Mouse (Mus musculus) liver, embryonic 15.5 days (tissue): ENCODE results near the gene Parp11. TPM values are rescaled to one million over a fixed set of nuclear protein-coding genes. Genes with fewer than 3 reads are reported as not detected.

Source experiments
- ATAC-seq: fragments of 200-750 bp; cut with Nextera tagmentation; 2 replicates; pipeline ENCODE4 v1.8.0; 2017; ENCODE audit warnings: moderate number of reproducible peaks, mild to moderate bottlenecking, moderate library complexity; ENCODE audit not compliant: insufficient read depth
- H3K27ac ChIP-seq: fragments of 300-500 bp; sonication (generic); replicated peaks from 2 replicates; pipeline ENCODE4 v1.5.1; 2015; ENCODE audit warnings: mild to moderate bottlenecking, inconsistent platforms
- H3K27me3 ChIP-seq: fragments of 300-500 bp; sonication (generic); 2 replicates; pipeline ENCODE4 v1.6.1; 2015; ENCODE audit warnings: mild to moderate bottlenecking, inconsistent platforms
- H3K36me3 ChIP-seq: fragments of 300-500 bp; sonication (generic); replicated peaks from 2 replicates; pipeline ENCODE4 v1.6.1; 2015; ENCODE audit warnings: moderate library complexity, mild to moderate bottlenecking, inconsistent platforms
- H3K4me1 ChIP-seq: fragments of 300-500 bp; sonication (generic); replicated peaks from 2 replicates; pipeline ENCODE4 v1.6.1; 2015; ENCODE audit warnings: inconsistent platforms
- H3K4me2 ChIP-seq: fragments of 300-500 bp; sonication (generic); 2 replicates; pipeline ENCODE4 v1.6.1; 2015; ENCODE audit warnings: moderate library complexity, mild to moderate bottlenecking, inconsistent platforms
- H3K4me3 ChIP-seq: fragments of 300-500 bp; sonication (generic); replicated peaks from 2 replicates; pipeline ENCODE4 v1.5.1; 2015; ENCODE audit warnings: mild to moderate bottlenecking, inconsistent platforms
- H3K9ac ChIP-seq: fragments of 300-500 bp; sonication (generic); 2 replicates; pipeline ENCODE4 v1.6.1; 2015; ENCODE audit warnings: moderate library complexity, mild to moderate bottlenecking, inconsistent platforms
- H3K9me3 ChIP-seq: fragments of 300-500 bp; sonication (generic); replicated peaks from 2 replicates; pipeline ENCODE4 v1.6.1; 2016; ENCODE audit warnings: inconsistent platforms
- WGBS: fragments of 180-500 bp; shearing (Covaris S2); methylation state at CpG from one replicate; pipeline ENCODE4 v1.1.7; 2015; ENCODE audit warnings: mixed read lengths; ENCODE audit not compliant: insufficient replicate concordance; 5-methylcytosine and 5-hydroxymethylcytosine counted together
- polyA plus RNA-seq: library from polyadenylated mRNA; unstranded; fragments of >200 nt; fragmentation: Nextera tagmentation; extraction: Ambion mirVana; gene quantifications from 2 replicates; pipeline ENCODE4 v1.2.1, GENCODE M21; 2015

The Parp11 gene
- 5.2 and 6.2 TPM in 2 replicates for polyA plus RNA-seq

DNA sequence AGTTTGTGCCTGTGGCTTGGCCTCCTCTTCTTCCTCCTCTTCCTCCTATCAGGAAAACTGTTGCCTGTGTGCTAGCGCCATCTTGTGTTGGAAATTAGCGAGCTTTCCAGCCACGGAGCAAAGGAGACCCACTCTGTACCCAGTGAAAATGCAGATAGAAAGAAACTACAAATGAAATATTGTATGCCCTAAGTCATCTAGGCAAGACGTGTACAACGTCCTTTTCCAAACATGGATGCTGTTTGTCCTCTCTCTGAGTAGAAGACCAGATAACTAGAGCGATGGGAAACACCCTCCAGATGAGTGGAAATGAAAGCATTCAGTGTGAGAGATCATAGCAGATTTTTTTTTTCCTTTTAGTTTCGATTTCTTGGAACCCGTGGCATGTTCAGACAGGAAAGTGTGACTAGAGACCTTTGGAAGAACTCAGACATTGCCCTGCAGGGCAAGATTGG is at the start of gene Parp11:
Gene Parp11 (plus strand): TSS at position 405 of the 455 bp plus-strand sequence.
- Histone ChIP-seq H3K36me3 (no peaks in the 10 kb centered on the region), H3K27me3 (peaks cover 24% of the 10 kb centered on the region), H3K27ac (0 out of 2 replicates have a peak within 1 kb of the TSS, but pooled peaks have one; percentile 8), H3K9me3 (no peaks in the 10 kb centered on the region), H3K4me2 (peak within 1 kb of the TSS; percentile 35), H3K4me1 (peaks cover 35% of the 10 kb centered on the region), H3K9ac (no peak within 1 kb of the TSS), H3K4me3 (no peak within 1 kb of the TSS)
- ATAC-seq, result no peak
- WGBS, result 8% methylated on average over 8 of the region's 8 CpGs

DNA sequence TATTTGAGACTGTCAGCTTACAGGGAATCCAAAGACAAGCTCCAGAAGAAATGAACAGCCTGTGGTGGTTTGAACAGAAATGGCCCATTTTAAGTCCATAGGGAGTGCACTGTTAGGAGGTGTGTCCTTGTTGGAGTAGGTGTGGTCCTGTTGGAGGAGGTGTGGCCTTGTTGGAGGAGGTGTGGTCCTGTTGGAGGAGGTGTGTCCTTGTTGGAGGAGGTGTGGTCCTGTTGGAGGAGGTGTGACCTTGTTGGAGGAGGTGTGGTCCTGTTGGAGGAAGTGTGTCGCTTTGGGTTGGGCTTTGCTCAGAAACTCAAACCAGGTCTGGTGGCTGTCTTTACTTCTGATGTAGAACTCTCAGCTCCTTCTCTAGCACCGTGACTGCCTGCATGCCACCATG is 48.6 kb upstream of the Parp11 start:
- 20% methylated on average over 2 of the region's 2 CpGs for WGBS
- no peak overlapping the region for H3K4me2 ChIP-seq
- H3K9me3 ChIP-seq, result no peaks in the 10 kb centered on the region
- H3K27ac ChIP-seq, result no peak overlapping the region
- no peaks in the 10 kb centered on the region for H3K36me3 ChIP-seq
- H3K9ac ChIP-seq, result no peak overlapping the region
- H3K4me1 ChIP-seq, result peaks cover 24% of the 10 kb centered on the region
- no peaks in the 10 kb centered on the region for H3K27me3 ChIP-seq
- ATAC-seq, result peak; percentile 83
- no peak overlapping the region for H3K4me3 ChIP-seq

DNA sequence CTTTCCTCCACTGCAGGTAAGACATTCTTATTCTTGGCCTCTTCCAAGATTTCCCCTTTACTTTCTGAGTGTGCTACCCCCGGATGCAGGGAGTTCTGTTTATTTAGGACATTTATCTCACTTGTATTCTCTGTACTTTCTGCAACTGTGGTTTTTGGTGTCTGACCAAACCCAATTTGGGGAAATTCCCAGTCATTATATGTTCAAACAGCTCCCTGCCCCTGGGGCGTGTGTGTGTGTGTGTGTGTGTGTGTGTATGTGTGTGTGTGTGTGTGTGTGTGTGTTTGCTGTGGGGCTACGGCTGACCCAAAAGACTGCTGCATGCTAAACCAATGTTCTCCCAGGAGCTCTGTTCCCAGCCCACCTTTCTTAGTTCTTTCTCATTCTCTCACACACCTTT is 45.2 kb upstream of the Parp11 start:
- no peaks in the 10 kb centered on the region for H3K36me3 ChIP-seq
- no peak for ATAC-seq
- WGBS, result 40% methylated on average over 3 of the region's 3 CpGs
- H3K9me3 ChIP-seq, result no peaks in the 10 kb centered on the region
- H3K4me1 ChIP-seq, result peaks cover 11% of the 10 kb centered on the region
- no peak overlapping the region for H3K4me2 ChIP-seq
- H3K27ac ChIP-seq, result no peak overlapping the region
- H3K9ac ChIP-seq, result no peak overlapping the region
- H3K4me3 ChIP-seq, result no peak overlapping the region
- 0 out of 2 replicates have a peak, but pooled peaks cover 3% of the 10 kb centered on the region for H3K27me3 ChIP-seq

- no peak for ATAC-seq
- Histone ChIP-seq H3K4me2 (no peak overlapping the region), H3K4me3 (no peak overlapping the region), H3K9me3 (no peaks in the 10 kb centered on the region), H3K9ac (no peak overlapping the region), H3K36me3 (no peaks in the 10 kb centered on the region), H3K27ac (no peak overlapping the region), H3K4me1 (0 out of 2 replicates have a peak, but pooled peaks cover 4% of the 10 kb centered on the region), H3K27me3 (peaks cover 7% of the 10 kb centered on the region; the same call in 1 of the 2 replicates)
- WGBS, result 51% methylated on average over 13 of the region's 13 CpGs
These were observed 42.4 kb upstream of the Parp11 start for GRCm38 (mm10) chr6:127404070-127404810.

DNA sequence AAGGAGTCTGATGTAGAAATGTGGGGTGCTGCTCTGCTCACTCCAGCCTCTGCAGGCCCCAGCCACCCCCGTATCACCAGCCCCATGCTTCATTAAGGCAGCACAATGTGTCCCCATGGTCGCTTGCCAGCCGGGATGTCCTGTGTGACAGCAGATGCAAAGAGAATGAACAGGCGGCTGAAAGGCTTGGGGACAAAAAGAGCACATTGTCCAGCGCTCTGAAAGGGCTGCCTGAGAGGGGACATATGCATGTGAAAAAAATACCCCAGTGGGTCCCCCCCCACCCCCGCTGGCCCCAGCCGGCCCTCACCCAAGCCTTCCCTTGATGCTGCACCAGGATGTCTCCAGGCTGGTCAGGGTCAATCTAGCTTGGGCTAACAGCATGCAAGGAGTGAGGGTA is 41.0 kb upstream of the Parp11 start:
- H3K4me2 ChIP-seq, result no peak overlapping the region
- H3K4me1 ChIP-seq, result 0 out of 2 replicates have a peak, but pooled peaks cover 4% of the 10 kb centered on the region
- no peak overlapping the region for H3K9ac ChIP-seq
- no peak for ATAC-seq
- no peak overlapping the region for H3K27ac ChIP-seq
- 68% methylated on average over 7 of the region's 7 CpGs for WGBS
- H3K4me3 ChIP-seq, result no peak overlapping the region
- H3K27me3 ChIP-seq, result peaks cover 7% of the 10 kb centered on the region; the same call in 1 of the 2 replicates
- H3K9me3 ChIP-seq, result no peaks in the 10 kb centered on the region
- H3K36me3 ChIP-seq, result no peaks in the 10 kb centered on the region

DNA sequence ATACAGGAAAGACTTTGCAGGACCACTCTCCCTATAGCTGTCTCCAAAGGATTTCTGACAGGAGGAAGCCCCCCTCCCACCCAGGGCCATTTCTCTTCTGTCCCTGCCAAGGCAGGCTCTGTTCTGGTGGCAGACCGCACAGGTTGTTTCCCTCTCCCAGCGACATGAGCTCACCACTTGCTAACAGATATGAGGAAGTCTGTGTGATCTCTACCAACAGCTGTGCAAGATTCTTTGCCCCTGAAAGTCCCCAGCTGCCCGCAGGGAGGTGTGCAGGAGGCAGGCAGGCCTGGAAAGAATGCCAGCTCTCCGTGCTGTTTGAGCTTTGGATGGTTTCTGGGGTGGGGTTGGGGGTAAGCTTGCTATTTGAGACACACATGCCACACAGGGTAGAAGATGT is 38.9 kb upstream of the Parp11 start:
- WGBS, result 6% methylated on average over 4 of the region's 4 CpGs
- H3K4me2 ChIP-seq, result no peak overlapping the region
- H3K27ac ChIP-seq, result no peak overlapping the region
- H3K36me3 ChIP-seq, result no peaks in the 10 kb centered on the region
- H3K9me3 ChIP-seq, result no peaks in the 10 kb centered on the region
- H3K4me1 ChIP-seq, result 0 out of 2 replicates have a peak, but pooled peaks cover 4% of the 10 kb centered on the region
- H3K27me3 ChIP-seq, result peaks cover 7% of the 10 kb centered on the region; the same call in 1 of the 2 replicates
- no peak overlapping the region for H3K9ac ChIP-seq
- H3K4me3 ChIP-seq, result no peak overlapping the region
- no peak for ATAC-seq

GRCm38 (mm10) chr6:127417525-127418184 is 29.0 kb upstream of the Parp11 start:
- Histone ChIP-seq H3K4me1 (no peaks in the 10 kb centered on the region), H3K9me3 (no peaks in the 10 kb centered on the region), H3K4me3 (no peak overlapping the region), H3K36me3 (no peaks in the 10 kb centered on the region), H3K9ac (no peak overlapping the region), H3K27me3 (no peaks in the 10 kb centered on the region; the same call in 1 of the 2 replicates), H3K27ac (no peak overlapping the region), H3K4me2 (no peak overlapping the region)
- 58% methylated on average over 12 of the region's 12 CpGs for WGBS
- no peak for ATAC-seq

- no peaks in the 10 kb centered on the region for H3K4me1 ChIP-seq
- H3K4me3 ChIP-seq, result no peak overlapping the region
- 55% methylated on average over 2 of the region's 2 CpGs for WGBS
- no peaks in the 10 kb centered on the region for H3K36me3 ChIP-seq
- no peak for ATAC-seq
- H3K27me3 ChIP-seq, result peaks cover 4% of the 10 kb centered on the region; the same call in 1 of the 2 replicates
- H3K27ac ChIP-seq, result no peak overlapping the region
- no peak overlapping the region for H3K4me2 ChIP-seq
- no peaks in the 10 kb centered on the region for H3K9me3 ChIP-seq
- H3K9ac ChIP-seq, result no peak overlapping the region
These were observed 28.3 kb upstream of the Parp11 start for GRCm38 (mm10) chr6:127418322-127418721.

DNA sequence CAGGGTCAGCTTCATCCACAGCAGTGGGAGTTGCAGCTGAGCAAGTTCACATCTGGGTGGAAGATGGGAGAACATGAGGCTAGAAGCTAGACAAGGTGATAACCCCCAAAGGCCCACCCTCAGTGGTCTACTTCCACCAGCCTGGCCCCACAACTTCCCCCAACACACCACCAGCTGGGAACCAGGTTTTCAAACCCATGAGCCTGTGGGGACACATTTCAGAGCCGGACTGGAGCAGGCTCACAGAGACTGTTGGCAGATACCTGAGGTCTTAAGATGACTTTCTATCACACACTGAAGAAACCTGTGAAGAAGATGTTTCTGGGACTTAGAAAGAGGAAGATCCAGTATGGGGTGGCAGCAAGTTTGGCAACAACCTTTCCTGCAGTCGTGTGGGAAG is 26.5 kb upstream of the Parp11 start:
- no peak overlapping the region for H3K9ac ChIP-seq
- H3K9me3 ChIP-seq, result no peaks in the 10 kb centered on the region
- H3K27me3 ChIP-seq, result peaks cover 4% of the 10 kb centered on the region; the same call in 1 of the 2 replicates
- H3K4me3 ChIP-seq, result no peak overlapping the region
- H3K4me1 ChIP-seq, result no peaks in the 10 kb centered on the region
- WGBS, result 39% methylated on average over 2 of the region's 2 CpGs
- no peaks in the 10 kb centered on the region for H3K36me3 ChIP-seq
- no peak overlapping the region for H3K4me2 ChIP-seq
- no peak overlapping the region for H3K27ac ChIP-seq
- ATAC-seq, result no peak

- H3K36me3 ChIP-seq, result no peaks in the 10 kb centered on the region
- ATAC-seq, result no peak
- 60% methylated on average over 5 of the region's 5 CpGs for WGBS
These were observed 21.5 kb upstream of the Parp11 start for GRCm38 (mm10) chr6:127425095-127425494.

DNA sequence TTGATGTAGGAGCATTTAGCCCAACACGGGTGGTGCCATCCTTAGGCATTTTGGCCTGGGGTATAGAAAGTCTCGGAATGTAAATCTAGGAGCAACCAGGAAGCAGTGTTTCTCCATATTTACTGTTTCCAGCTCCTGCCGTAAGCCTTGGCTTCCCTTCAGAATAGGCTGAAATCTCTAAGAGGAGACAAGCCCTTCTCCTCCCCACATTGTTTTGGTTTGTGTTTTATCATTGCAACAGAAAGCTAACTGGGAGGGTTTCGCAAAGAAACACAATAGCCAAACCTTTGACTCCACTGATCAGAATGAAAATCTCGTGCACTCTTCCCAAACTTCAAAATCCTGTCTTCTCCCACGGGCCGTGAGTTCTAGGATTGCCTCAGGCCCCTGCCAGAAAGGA is 15.9 kb upstream of the Parp11 start:
- Histone ChIP-seq H3K9me3 (no peaks in the 10 kb centered on the region), H3K4me2 (no peak overlapping the region), H3K27ac (no peak overlapping the region), H3K36me3 (no peaks in the 10 kb centered on the region), H3K27me3 (peaks cover 35% of the 10 kb centered on the region), H3K4me3 (no peak overlapping the region), H3K4me1 (no peaks in the 10 kb centered on the region), H3K9ac (no peak overlapping the region)
- ATAC-seq, result no peak
- WGBS, result 54% methylated on average over 7 of the region's 7 CpGs

More at GRCm38 (mm10) chr6:127425095-127425494, 21.5 kb upstream of the Parp11 start:
- H3K4me1 ChIP-seq, result no peaks in the 10 kb centered on the region
- peaks cover 19% of the 10 kb centered on the region for H3K27me3 ChIP-seq
- H3K4me2 ChIP-seq, result no peak overlapping the region
- no peaks in the 10 kb centered on the region for H3K9me3 ChIP-seq
- H3K9ac ChIP-seq, result no peak overlapping the region
- no peak overlapping the region for H3K4me3 ChIP-seq
- no peak overlapping the region for H3K27ac ChIP-seq
